Mouse (Mus musculus) MEL (cell line): ENCODE measurements around the gene Tbcd. TPM values are rescaled to one million over a fixed set of nuclear protein-coding genes. Genes with fewer than 3 reads are reported as not detected.
A peak's percentile ranks its signal among the peaks of the same experiment; 100 is the strongest.

Experiments used
- DNase-seq: peaks from one replicate; pipeline ENCODE4 v3.0.0; 2011; ENCODE audit warnings: low read depth, low spot score
- H3K27ac ChIP-seq: 2 replicates; pipeline ENCODE4 v1.5.1; 2012; ENCODE audit warnings: low read depth, mild to moderate bottlenecking, control low read depth, low read length, moderate library complexity; ENCODE audit not compliant: control insufficient read depth
- H3K27me3 ChIP-seq, 2 experiments: fragments of 150-350 bp in 1 of 2; sonication (generic) in 1 of 2; 2 replicates each; pipeline ENCODE4 v1.6.1; 2012; ENCODE audit warnings: low read length in 2 of 2, mild to moderate bottlenecking in 2 of 2, improper control_type of control experiment in 1 of 2, moderate library complexity in 1 of 2; ENCODE audit not compliant: insufficient read depth in 2 of 2, control insufficient read depth in 1 of 2
- H3K36me3 ChIP-seq, 2 experiments: 2 replicates each; pipeline ENCODE4 v1.6.1; 2012 to 2014; ENCODE audit warnings: low read length in 2 of 2, improper control_type of control experiment in 1 of 2, inconsistent platforms in 1 of 2, mild to moderate bottlenecking in 1 of 2; ENCODE audit not compliant: insufficient read depth in 2 of 2, control insufficient read depth in 1 of 2
- H3K4me1 ChIP-seq, 2 experiments: fragments of 150-350 bp in 1 of 2; sonication (generic) in 1 of 2; 2 replicates each; pipeline ENCODE4 v1.6.1; 2012; ENCODE audit warnings: low read length in 2 of 2, improper control_type of control experiment in 1 of 2, mild to moderate bottlenecking in 1 of 2; ENCODE audit not compliant: insufficient read depth in 2 of 2, control insufficient read depth in 1 of 2
- H3K4me3 ChIP-seq, 2 experiments: fragments of 150-350 bp in 1 of 2; sonication (generic) in 1 of 2; 2 replicates each; pipeline ENCODE4 v1.5.1; 2012; ENCODE audit warnings: low read depth in 2 of 2, low read length in 2 of 2, mild to moderate bottlenecking in 2 of 2, moderate library complexity in 2 of 2, control low read depth in 1 of 2, improper control_type of control experiment in 1 of 2; ENCODE audit not compliant: control insufficient read depth in 1 of 2, insufficient read depth in 1 of 2
- H3K79me2 ChIP-seq: 2 replicates; pipeline ENCODE4 v1.6.1; 2012; ENCODE audit warnings: mild to moderate bottlenecking, low read length, moderate library complexity; ENCODE audit not compliant: control insufficient read depth, poor library complexity, insufficient read depth
- H3K9ac ChIP-seq: 2 replicates; pipeline ENCODE4 v1.6.1; 2012; ENCODE audit warnings: low read depth, mild to moderate bottlenecking, control low read depth, low read length, moderate library complexity; ENCODE audit not compliant: control insufficient read depth, poor library complexity, severe bottlenecking
- H3K9me3 ChIP-seq: fragments of 150-350 bp; sonication (generic); replicated peaks from 2 replicates; pipeline ENCODE4 v1.6.1; 2012; ENCODE audit warnings: mild to moderate bottlenecking, low read length, improper control_type of control experiment, moderate library complexity; ENCODE audit not compliant: insufficient read depth
- CTCF ChIP-seq, 3 experiments: IDR thresholded peaks in 2 of 3; conservative IDR thresholded peaks in 1 of 3; 2 replicates each; pipeline ENCODE4 v1.5.1; 2011 to 2012; ENCODE audit warnings: low read length in 3 of 3, low read depth in 2 of 3, mild to moderate bottlenecking in 2 of 3, improper control_type of control experiment in 1 of 3, inconsistent platforms in 1 of 3, mixed read lengths in 1 of 3, moderate library complexity in 1 of 3; ENCODE audit not compliant: control insufficient read depth in 1 of 3, insufficient read depth in 1 of 3, poor library complexity in 1 of 3, severe bottlenecking in 1 of 3
- E2F4 ChIP-seq: IDR thresholded peaks from 2 replicates; pipeline ENCODE4 v1.6.1; 2011; ENCODE audit warnings: low read depth, low read length, improper control_type of control experiment, borderline replicate concordance
- ELF1 ChIP-seq: IDR thresholded peaks from 2 replicates; pipeline ENCODE4 v1.6.1; 2014; ENCODE audit warnings: low read depth, mild to moderate bottlenecking, inconsistent platforms, low read length, improper control_type of control experiment, moderate library complexity
- EP300 ChIP-seq, 2 experiments: IDR thresholded peaks; 2 replicates each; pipeline ENCODE4 v1.6.1; 2011; ENCODE audit warnings: improper control_type of control experiment in 2 of 2, low read length in 2 of 2, low read depth in 1 of 2, mild to moderate bottlenecking in 1 of 2
- ETS1 ChIP-seq: IDR thresholded peaks from 2 replicates; pipeline ENCODE4 v1.6.1; 2012; ENCODE audit warnings: low read depth, mild to moderate bottlenecking, inconsistent platforms, low read length, improper control_type of control experiment, moderate library complexity
- HCFC1 ChIP-seq: IDR thresholded peaks from 2 replicates; pipeline ENCODE4 v1.6.1; 2012; ENCODE audit warnings: low read depth, mild to moderate bottlenecking, inconsistent platforms, low read length, improper control_type of control experiment, moderate library complexity
- JUND ChIP-seq: IDR thresholded peaks from 2 replicates; pipeline ENCODE4 v1.6.1; 2011; ENCODE audit warnings: low read depth, mild to moderate bottlenecking, improper control_type of control experiment, low read length
- MEF2A ChIP-seq: IDR thresholded peaks from 2 replicates; pipeline ENCODE4 v1.6.1; 2014; ENCODE audit warnings: low read depth, mild to moderate bottlenecking, inconsistent platforms, low read length, improper control_type of control experiment; ENCODE audit not compliant: poor library complexity, insufficient replicate concordance, severe bottlenecking; ENCODE audit errors: extremely low read depth
- MYC ChIP-seq: IDR thresholded peaks from 2 replicates; pipeline ENCODE4 v1.6.1; 2011; ENCODE audit warnings: low read depth, mild to moderate bottlenecking, low read length, improper control_type of control experiment, moderate library complexity
- NELFE ChIP-seq: IDR thresholded peaks from 2 replicates; pipeline ENCODE4 v1.6.1; 2011; ENCODE audit warnings: low read depth, low read length, improper control_type of control experiment
- NRF1 ChIP-seq: IDR thresholded peaks from 2 replicates; pipeline ENCODE4 v1.6.1; 2014; ENCODE audit warnings: low read depth, mild to moderate bottlenecking, inconsistent platforms, low read length, improper control_type of control experiment, moderate library complexity; ENCODE audit not compliant: poor library complexity, insufficient read depth, severe bottlenecking
- POLR2A ChIP-seq, 2 experiments: IDR thresholded peaks; 2 replicates each; pipeline ENCODE4 v1.6.1; 2011 to 2012; ENCODE audit warnings: low read length in 2 of 2, mild to moderate bottlenecking in 2 of 2, control low read depth in 1 of 2, improper control_type of control experiment in 1 of 2, low read depth in 1 of 2, moderate library complexity in 1 of 2; ENCODE audit not compliant: control insufficient read depth in 1 of 2, insufficient read depth in 1 of 2, poor library complexity in 1 of 2
- RAD21 ChIP-seq: IDR thresholded peaks from 2 replicates; pipeline ENCODE4 v1.6.1; 2011; ENCODE audit warnings: mild to moderate bottlenecking, low read depth, low read length, improper control_type of control experiment
- RCOR1 ChIP-seq: IDR thresholded peaks from 2 replicates; pipeline ENCODE4 v1.6.1; 2012; ENCODE audit warnings: low read depth, mild to moderate bottlenecking, inconsistent platforms, low read length, improper control_type of control experiment
- SIN3A ChIP-seq: IDR thresholded peaks from 2 replicates; pipeline ENCODE4 v1.6.1; 2012; ENCODE audit warnings: low read length, improper control_type of control experiment, inconsistent platforms
- SMC3 ChIP-seq: IDR thresholded peaks from 2 replicates; pipeline ENCODE4 v1.6.1; 2011; ENCODE audit warnings: low read depth, low read length, improper control_type of control experiment
- TAL1 ChIP-seq: IDR thresholded peaks from 2 replicates; pipeline ENCODE4 v1.6.1; 2012; ENCODE audit warnings: mild to moderate bottlenecking, inconsistent platforms, low read length, moderate library complexity, mixed read lengths
- TBP ChIP-seq: IDR thresholded peaks from 2 replicates; pipeline ENCODE4 v1.8.0; 2011; ENCODE audit warnings: low read depth, low read length, improper control_type of control experiment
- ZKSCAN1 ChIP-seq: IDR thresholded peaks from 2 replicates; pipeline ENCODE4 v1.6.1; 2012; ENCODE audit warnings: low read depth, mild to moderate bottlenecking, inconsistent platforms, low read length, improper control_type of control experiment, moderate library complexity
- ZMIZ1 ChIP-seq: IDR thresholded peaks from 2 replicates; pipeline ENCODE4 v1.6.1; 2012; ENCODE audit warnings: low read depth, mild to moderate bottlenecking, inconsistent platforms, low read length, improper control_type of control experiment, moderate library complexity
- ZNF384 ChIP-seq: IDR thresholded peaks from 2 replicates; pipeline ENCODE4 v1.6.1; 2012; ENCODE audit warnings: low read depth, mild to moderate bottlenecking, inconsistent platforms, low read length, improper control_type of control experiment
- polyA plus RNA-seq, 2 experiments: library from polyadenylated mRNA; stranded (reverse) in 1 of 2; unstranded in 1 of 2; fragments of >175 nt in 1 of 2; fragments of >200 nt in 1 of 2; gene quantifications; 2 replicates each; pipeline versions ENCODE4 v1.2.1 to v1.2.4; 2012; ENCODE audit warnings: low replicate concordance in 2 of 2, low read depth in 1 of 2; ENCODE audit not compliant: insufficient read length in 2 of 2, insufficient read depth in 1 of 2, missing spikeins in 1 of 2
- total RNA-seq: library from RNA; depleted of rRNA; stranded (reverse); fragments of 300-350 nt; gene quantifications from 2 replicates; pipeline ENCODE4 v1.2.3, GENCODE M21; 2012

The Tbcd gene
- total and polyA plus RNA-seq, 3 experiments, result 50.0 to 65.3 TPM; not detected in 1

DNA sequence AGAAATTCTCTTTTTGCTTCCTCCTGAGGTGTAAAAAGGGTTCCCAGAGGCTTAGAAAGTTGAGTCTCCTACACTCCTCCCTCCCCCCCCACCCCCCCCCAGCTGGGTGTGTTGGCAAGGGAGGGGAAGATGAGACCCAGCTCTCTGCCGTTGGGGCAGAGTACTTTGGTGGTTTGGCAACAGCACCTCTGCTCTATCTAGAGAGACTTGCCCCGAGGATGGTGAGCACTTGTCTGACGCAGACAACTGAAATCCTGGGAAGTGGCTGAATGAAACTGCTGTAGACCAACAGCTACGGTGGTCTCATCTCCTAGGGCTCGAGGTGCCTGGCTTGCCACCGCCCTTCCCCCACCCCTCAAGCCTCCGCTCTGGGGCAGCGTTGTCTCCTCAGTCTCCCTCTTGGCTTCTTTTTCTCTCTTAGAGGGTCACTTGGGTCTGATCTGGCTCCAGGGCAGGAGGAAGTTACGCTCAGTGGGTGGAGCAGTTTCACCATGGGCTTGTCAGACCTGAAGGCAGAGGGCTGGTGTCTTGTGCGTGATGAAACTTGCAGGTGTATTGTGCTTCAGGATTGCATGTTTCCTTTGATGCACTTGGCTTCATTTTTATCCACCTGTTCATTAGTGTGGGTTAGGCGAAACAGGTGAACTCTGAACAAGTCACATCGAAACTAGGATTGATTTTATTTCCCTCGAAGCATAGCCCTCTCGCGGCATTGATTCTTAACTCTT lies 27.9 kb downstream of the Tbcd start:
- TF ChIP-seq ZNF384 (no peak), CTCF (IDR thresholded peaks at IDR 0.05 in 2 of 3, conservative IDR thresholded peaks at IDR 0.05 in 1 of 3; ENCODE audit: control insufficient read depth in 1 of 3, insufficient read depth in 1 of 3, low read depth in 2 of 3, low read length in 3 of 3, poor library complexity in 1 of 3, severe bottlenecking in 1 of 3) (no peak), JUND (no peak), SIN3A (no peak), TAL1 (no peak)

DNA sequence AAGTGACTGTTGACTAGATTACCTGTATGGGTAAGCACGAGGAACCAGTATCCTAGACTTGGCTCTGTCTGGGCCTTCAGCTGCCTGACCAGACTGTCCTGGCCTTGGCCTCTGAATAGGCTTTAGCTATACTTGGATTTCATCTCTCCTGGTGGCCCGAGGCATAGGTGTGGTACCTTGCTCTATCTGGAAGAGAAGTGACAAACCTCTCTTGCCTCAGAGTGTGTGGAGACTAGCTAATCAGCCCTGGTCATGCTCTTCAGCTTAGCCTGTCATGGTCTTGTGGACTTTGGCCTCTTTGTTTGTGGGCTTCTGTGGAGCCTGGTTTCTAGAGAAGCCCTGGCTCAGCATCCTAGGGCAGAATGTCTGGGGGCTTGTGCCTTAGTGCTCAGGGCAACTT lies 29.4 kb downstream of the Tbcd start:
- Histone ChIP-seq H3K4me3 (no peak overlapping the region), H3K27ac (no peak overlapping the region), H3K9ac (no peak overlapping the region), H3K4me1 (peaks cover 1 to 5% of the 10 kb centered on the region in 2 experiments; a peak in 3 of 4 replicates), H3K79me2 (no peaks in the 10 kb centered on the region), H3K36me3 (peaks cover 5 to 12% of the 10 kb centered on the region in 2 experiments), H3K27me3 (no peaks in the 10 kb centered on the region), H3K9me3 (no peaks in the 10 kb centered on the region)
- no peak for DNase-seq
- no peak for TF ChIP-seq NELFE
- no peak for TF ChIP-seq SMC3
- no peak for TF ChIP-seq NRF1
- TF ChIP-seq POLR2A (IDR thresholded peaks at IDR 0.05; ENCODE audit: control insufficient read depth in 1 of 2, insufficient read depth in 1 of 2, low read depth in 1 of 2, low read length in 2 of 2, poor library complexity in 1 of 2), result no peak
- no peak for TF ChIP-seq TAL1
- no peak for TF ChIP-seq TBP
- no peak for TF ChIP-seq SIN3A
- TF ChIP-seq EP300 (IDR thresholded peaks at IDR 0.05; ENCODE audit: low read depth in 1 of 2, low read length in 2 of 2), result no peak
- no peak for TF ChIP-seq RCOR1
- no peak for TF ChIP-seq ZKSCAN1
- no peak for TF ChIP-seq MYC
- TF ChIP-seq ETS1, result no peak
- TF ChIP-seq MEF2A, result no peak
- TF ChIP-seq E2F4, result no peak
- no peak for TF ChIP-seq RAD21
- TF ChIP-seq ZMIZ1, result no peak
- TF ChIP-seq ZNF384, result no peak
- no peak for TF ChIP-seq ELF1
- TF ChIP-seq HCFC1, result no peak

More for the DNA sequence above, 27.9 kb downstream of the Tbcd start:
- no peak overlapping the region for H3K4me3 ChIP-seq
- H3K27ac ChIP-seq, result peak overlapping the region; percentile 32; the same call in 1 of the 2 replicates
- no peaks in the 10 kb centered on the region for H3K4me1 ChIP-seq
- H3K9me3 ChIP-seq, result no peaks in the 10 kb centered on the region
- no peak for DNase-seq
- peaks cover 0 to 15% of the 10 kb centered on the region in 2 experiments; a peak in 3 of 4 replicates for H3K36me3 ChIP-seq
- no peaks in the 10 kb centered on the region for H3K27me3 ChIP-seq
- no peak overlapping the region for H3K9ac ChIP-seq
- H3K79me2 ChIP-seq, result no peaks in the 10 kb centered on the region
